Comparison of ENCODE assay signal across 9 mouse cellular contexts in genomic region chr1:74030901-74031360, GRCm38 (mm10).
DNase-seq lines count a peak whose midpoint lies in the region; ATAC-seq and TF ChIP-seq lines count a peak whose summit lies in the region.
"Had no signal": no experiment of that assay in that cellular context is flagged by ENCODE, and none has a peak within 500 bp of the region (broad histone marks: within the 10 kb centered on the region; RNA-seq: fewer than 3 reads in every experiment).

No protein-coding gene starts in this region.

- no peaks in the 10 kb centered on the region for H3K4me1 ChIP-seq in spleen, adult 2 months (ENCODE audit: control insufficient read depth, insufficient read depth, insufficient read length)
- peaks cover 56% of the 10 kb centered on the region for H3K4me1 ChIP-seq in intestine, embryonic 15.5 days (replicated peaks)
- H3K4me1 ChIP-seq in liver, embryonic 16.5 days (ENCODE audit: control insufficient read depth, low read depth, low read length) = peaks cover 3% of the 10 kb centered on the region

- intact Hi-C loops in gastrocnemius, postnatal 14 days (cut with DNase I; ENCODE audit: low total_unique reads) = no loop called here

- TF ChIP-seq CTCF in spleen, adult 2 months (IDR thresholded peaks at IDR 0.05; ENCODE audit: extremely low read depth, insufficient read depth, insufficient read length, insufficient replicate concordance) = no peak

- H3K9me3 ChIP-seq in intestine, embryonic 15.5 days = no peaks in the 10 kb centered on the region
- no peaks in the 10 kb centered on the region for H3K9me3 ChIP-seq in liver, embryonic 16.5 days (replicated peaks; ENCODE audit: control insufficient read depth, low read length)
- H3K9me3 ChIP-seq: G1E had no signal

- H3K27ac ChIP-seq in spleen, adult 2 months (ENCODE audit: insufficient read depth, low read length) = 0 out of 2 replicates have a peak overlapping the region, but pooled peaks have one; percentile 26
- peak overlapping the region; percentile 71 for H3K27ac ChIP-seq in intestine, embryonic 15.5 days
- 0 out of 2 replicates have a peak overlapping the region, but pooled peaks have one; percentile 11 for H3K27ac ChIP-seq in liver, embryonic 16.5 days (ENCODE audit: low read length)

- DNase-seq in spleen, adult 2 months (ENCODE audit: low read depth in 1 of 2, low spot score in 2 of 2) = no peak
- no peak for DNase-seq in spleen, adult 18-20 months
- peak; percentile 67 for DNase-seq in gastrocnemius, postnatal 14 days
- peak; percentile 79 for DNase-seq in ovary, postnatal 36 days (ENCODE audit: low spot score)
- DNase-seq in frontal cortex, postnatal 25 days (ENCODE audit: low spot score in 2 of 2) = no peak
- no peak for DNase-seq in layer of hippocampus, postnatal 14 days (ENCODE audit: low spot score in 2 of 2)

- TF ChIP-seq POLR2A in spleen, adult 2 months (IDR thresholded peaks at IDR 0.05; ENCODE audit: low read depth, low read length) = no peak

- no peak overlapping the region for H3K9ac ChIP-seq in intestine, embryonic 15.5 days
- no peak overlapping the region for H3K9ac ChIP-seq in liver, embryonic 16.5 days (ENCODE audit: low read depth, low read length)

- H3K4me3 ChIP-seq in spleen, adult 2 months (ENCODE audit: extremely low read depth, insufficient read depth, insufficient read length) = no peak overlapping the region
- H3K4me3 ChIP-seq in intestine, embryonic 15.5 days (replicated peaks) = no peak overlapping the region
- H3K4me3 ChIP-seq in liver, embryonic 16.5 days (ENCODE audit: low read depth, low read length) = no peak overlapping the region

- H3K27me3 ChIP-seq in spleen, adult 2 months (ENCODE audit: control insufficient read depth, insufficient read depth, low read length) = no peaks in the 10 kb centered on the region
- H3K27me3 ChIP-seq in intestine, embryonic 15.5 days (replicated peaks) = no peaks in the 10 kb centered on the region
- 0 out of 2 replicates have a peak, but pooled peaks cover 4% of the 10 kb centered on the region for H3K27me3 ChIP-seq in liver, embryonic 16.5 days (ENCODE audit: control insufficient read depth, insufficient read depth, low read depth, low read length)

- no peak overlapping the region for H3K4me2 ChIP-seq in intestine, embryonic 15.5 days (replicated peaks)
- H3K4me2 ChIP-seq in liver, embryonic 16.5 days (ENCODE audit: low read depth, low read length) = no peak overlapping the region

- no peaks in the 10 kb centered on the region for H3K36me3 ChIP-seq in spleen, adult 2 months (ENCODE audit: control insufficient read depth, insufficient read depth, low read length)
- no peaks in the 10 kb centered on the region for H3K36me3 ChIP-seq in intestine, embryonic 15.5 days
- H3K36me3 ChIP-seq in liver, embryonic 16.5 days (ENCODE audit: control insufficient read depth, insufficient read depth) = no peaks in the 10 kb centered on the region
- H3K36me3 ChIP-seq: G1E had no signal

- ATAC-seq in intestine, embryonic 15.5 days = peak; percentile 56
- ATAC-seq in liver, embryonic 16.5 days (ENCODE audit: low read depth) = peak; percentile 36

- WGBS in spleen, adult 2 months = 54% methylated on average over 3 of the region's 3 CpGs
- WGBS in intestine, embryonic 15.5 days = 30% methylated on average over 3 of the region's 3 CpGs
- whole genome bisulfite sequencing in liver, embryonic 16.5 days (ENCODE audit: insufficient replicate concordance) = 38% methylated on average over 3 of the region's 3 CpGs

Comparison
In these comparisons a context has a peak if more than half of its experiments do, and no peak if none do; other contexts are left out.
1. DNase-seq: peak in gastrocnemius, postnatal 14 days (single experiment) and ovary, postnatal 36 days (single experiment); none in spleen, adult 2 months (0 of 2), spleen, adult 18-20 months (0 of 2), frontal cortex, postnatal 25 days (0 of 2) and layer of hippocampus, postnatal 14 days (0 of 2).
2. H3K27ac ChIP-seq: peak in every context shown above with its lines; median percentile 71 in intestine, embryonic 15.5 days; 26 in spleen, adult 2 months; 11 in liver, embryonic 16.5 days.